Mouse (Mus musculus) liver, embryonic 15.5 days (tissue): ENCODE data around the gene Hist1h4m. TPM values are rescaled to one million over a fixed set of nuclear protein-coding genes. Genes with fewer than 3 reads are reported as not detected.
A peak's percentile ranks its signal among the peaks of the same experiment; 100 is the strongest.

Experiments used
- ATAC-seq: fragments of 200-750 bp; cut with Nextera tagmentation; 2 replicates; pipeline ENCODE4 v1.8.0; 2017; ENCODE audit warnings: moderate number of reproducible peaks, mild to moderate bottlenecking, moderate library complexity; ENCODE audit not compliant: insufficient read depth
- H3K27ac ChIP-seq: fragments of 300-500 bp; sonication (generic); replicated peaks from 2 replicates; pipeline ENCODE4 v1.5.1; 2015; ENCODE audit warnings: mild to moderate bottlenecking, inconsistent platforms
- H3K27me3 ChIP-seq: fragments of 300-500 bp; sonication (generic); 2 replicates; pipeline ENCODE4 v1.6.1; 2015; ENCODE audit warnings: mild to moderate bottlenecking, inconsistent platforms
- H3K36me3 ChIP-seq: fragments of 300-500 bp; sonication (generic); replicated peaks from 2 replicates; pipeline ENCODE4 v1.6.1; 2015; ENCODE audit warnings: moderate library complexity, mild to moderate bottlenecking, inconsistent platforms
- H3K4me1 ChIP-seq: fragments of 300-500 bp; sonication (generic); replicated peaks from 2 replicates; pipeline ENCODE4 v1.6.1; 2015; ENCODE audit warnings: inconsistent platforms
- H3K4me2 ChIP-seq: fragments of 300-500 bp; sonication (generic); 2 replicates; pipeline ENCODE4 v1.6.1; 2015; ENCODE audit warnings: moderate library complexity, mild to moderate bottlenecking, inconsistent platforms
- H3K4me3 ChIP-seq: fragments of 300-500 bp; sonication (generic); replicated peaks from 2 replicates; pipeline ENCODE4 v1.5.1; 2015; ENCODE audit warnings: mild to moderate bottlenecking, inconsistent platforms
- H3K9ac ChIP-seq: fragments of 300-500 bp; sonication (generic); 2 replicates; pipeline ENCODE4 v1.6.1; 2015; ENCODE audit warnings: moderate library complexity, mild to moderate bottlenecking, inconsistent platforms
- H3K9me3 ChIP-seq: fragments of 300-500 bp; sonication (generic); replicated peaks from 2 replicates; pipeline ENCODE4 v1.6.1; 2016; ENCODE audit warnings: inconsistent platforms
- WGBS: fragments of 180-500 bp; shearing (Covaris S2); methylation state at CpG from one replicate; pipeline ENCODE4 v1.1.7; 2015; ENCODE audit warnings: mixed read lengths; ENCODE audit not compliant: insufficient replicate concordance; 5-methylcytosine and 5-hydroxymethylcytosine counted together
- microRNA-seq: library from miRNA; unstranded; fragments of <30 nt; microRNA quantifications from one replicate; pipeline ENCODE4, GENCODE M21; 2016
- polyA plus RNA-seq: library from polyadenylated mRNA; unstranded; fragments of >200 nt; fragmentation: Nextera tagmentation; extraction: Ambion mirVana; gene quantifications from 2 replicates; pipeline ENCODE4 v1.2.1, GENCODE M21; 2015

The Hist1h4m gene
- polyA plus RNA-seq, 1 experiment from 2014 or later: not detected

- H3K4me2 ChIP-seq: no peak overlapping the region
- WGBS: 23% methylated on average over 3 of the region's 3 CpGs
Measured at GRCm38 (mm10) chr13:21852215-21852945, 40.8 kb downstream of the Hist1h4m start.

GRCm38 (mm10) chr13:21855146-21855545 lies 43.6 kb downstream of the Hist1h4m start:
- ATAC-seq: peak; percentile 85
- H3K4me1 ChIP-seq: peaks cover 15% of the 10 kb centered on the region; the same call in 1 of the 2 replicates
- H3K27ac ChIP-seq: no peak overlapping the region
- peak overlapping the region; percentile 44; the same call in 1 of the 2 replicates for H3K9ac ChIP-seq
- H3K4me2 ChIP-seq: peak overlapping the region; percentile 74
- 0% methylated on average over 11 of the region's 11 CpGs for WGBS
- no peaks in the 10 kb centered on the region for H3K36me3 ChIP-seq
- no peaks in the 10 kb centered on the region for H3K9me3 ChIP-seq
- no peaks in the 10 kb centered on the region; the same call in 1 of the 2 replicates for H3K27me3 ChIP-seq
- H3K4me3 ChIP-seq: peak overlapping the region; percentile 62

More at GRCm38 (mm10) chr13:21852215-21852945, 40.8 kb downstream of the Hist1h4m start:
- no peak overlapping the region for H3K4me3 ChIP-seq
- ATAC-seq: no peak
- peaks cover 15% of the 10 kb centered on the region; the same call in 1 of the 2 replicates for H3K4me1 ChIP-seq
- no peaks in the 10 kb centered on the region for H3K27me3 ChIP-seq
- H3K9me3 ChIP-seq: no peaks in the 10 kb centered on the region
- H3K9ac ChIP-seq: no peak overlapping the region
- H3K27ac ChIP-seq: no peak overlapping the region
- no peaks in the 10 kb centered on the region for H3K36me3 ChIP-seq

GRCm38 (mm10) chr13:21855698-21856162 lies 44.2 kb downstream of the Hist1h4m start:
- Histone ChIP-seq H3K27ac (no peak overlapping the region; the same call in 1 of the 2 replicates), H3K36me3 (no peaks in the 10 kb centered on the region), H3K4me2 (peak overlapping the region; percentile 74), H3K9ac (peak overlapping the region; percentile 44; the same call in 1 of the 2 replicates), H3K27me3 (no peaks in the 10 kb centered on the region; the same call in 1 of the 2 replicates), H3K4me3 (peak overlapping the region; percentile 62), H3K4me1 (peaks cover 12% of the 10 kb centered on the region; the same call in 1 of the 2 replicates), H3K9me3 (no peaks in the 10 kb centered on the region)
- WGBS: under 1% methylated on average over 15 of the region's 15 CpGs
- ATAC-seq: 0 out of 2 replicates have a peak, but pooled peaks have one; percentile 48

- no peaks in the 10 kb centered on the region; the same call in 1 of the 2 replicates for H3K27me3 ChIP-seq
- WGBS: 31% methylated on average over 5 of the region's 5 CpGs
- no peaks in the 10 kb centered on the region for H3K9me3 ChIP-seq
- no peak for ATAC-seq
- H3K9ac ChIP-seq: no peak overlapping the region
- H3K4me3 ChIP-seq: no peak overlapping the region
- no peak overlapping the region for H3K4me2 ChIP-seq
- H3K4me1 ChIP-seq: no peaks in the 10 kb centered on the region
- no peaks in the 10 kb centered on the region for H3K36me3 ChIP-seq
- H3K27ac ChIP-seq: no peak overlapping the region
Measured at GRCm38 (mm10) chr13:21861608-21862007, 50.1 kb downstream of the Hist1h4m start.

Small RNA genes within 50 kb of the gene (microRNA-seq; reads per million reads assigned to microRNA genes)
- gene Gm19658: not detected
- 1.0 reads per million for gene Gm44346
- gene Gm44466: not detected

Other genes starting within 250 kb of the Hist1h4m start
- gene Olfr1364, start 230.0 kb upstream of the Hist1h4m start, polyA plus RNA-seq: not detected in 2 replicates
- gene Olfr1362, start 197.7 kb upstream of the Hist1h4m start, polyA plus RNA-seq: not detected in 2 replicates
- not detected in 2 replicates for gene Olfr11, start 169.2 kb upstream of the Hist1h4m start, polyA plus RNA-seq
- gene Olfr1361, start 148.4 kb upstream of the Hist1h4m start, polyA plus RNA-seq: not detected in 2 replicates
- gene Olfr1360, start 134.3 kb upstream of the Hist1h4m start, polyA plus RNA-seq: not detected in 2 replicates
- not detected in 2 replicates for gene Olfr1359, start 113.6 kb upstream of the Hist1h4m start, polyA plus RNA-seq
- gene Hist1h2bl, start 95.6 kb upstream of the Hist1h4m start, polyA plus RNA-seq: 3.2 and 3.4 TPM in 2 replicates
- gene Hist1h2ai, start 95.3 kb upstream of the Hist1h4m start, polyA plus RNA-seq: 6.7 and 19.9 TPM in 2 replicates
- 4.3 and 10.4 TPM in 2 replicates for gene Hist1h3h, start 94.1 kb upstream of the Hist1h4m start, polyA plus RNA-seq
- gene Hist1h2bm, start 89.7 kb upstream of the Hist1h4m start, polyA plus RNA-seq: 7.6 and 8.8 TPM in 2 replicates
- gene Hist1h4j, start 76.7 kb upstream of the Hist1h4m start, polyA plus RNA-seq: 0.86 and 0.88 TPM in 2 replicates
- 4.0 and 6.0 TPM in 2 replicates for gene Hist1h4k, start 61.2 kb upstream of the Hist1h4m start, polyA plus RNA-seq
- 40.7 and 47.8 TPM in 2 replicates for gene Hist1h2ak, start 57.9 kb upstream of the Hist1h4m start, polyA plus RNA-seq
- 7.6 and 11.2 TPM in 2 replicates for gene Hist1h2bn, start 57.6 kb upstream of the Hist1h4m start, polyA plus RNA-seq
- 32.9 and 34.2 TPM in 2 replicates for gene Hist1h1b, start 31.1 kb upstream of the Hist1h4m start, polyA plus RNA-seq
- gene Hist1h3i, start 28.4 kb upstream of the Hist1h4m start, polyA plus RNA-seq: 144 and 178 TPM in 2 replicates
- gene Hist1h2an, start 24.5 kb upstream of the Hist1h4m start, polyA plus RNA-seq: 10.9 and 14.7 TPM in 2 replicates
- 5.4 and 6.8 TPM in 2 replicates for gene Hist1h2bp, start 24.3 kb upstream of the Hist1h4m start, polyA plus RNA-seq
- 25.1 and 27.6 TPM in 2 replicates for gene Hist1h2bq, start 1.5 kb upstream of the Hist1h4m start, polyA plus RNA-seq
- gene Hist1h2ao, start 1.3 kb upstream of the Hist1h4m start, polyA plus RNA-seq: 1.1 TPM in 1 of 2 replicates, not detected in the other
- 26.6 and 33.7 TPM in 2 replicates for gene Hist1h4n, start 20.4 kb downstream of the Hist1h4m start, polyA plus RNA-seq
- gene Hist1h2ap, start 21.8 kb downstream of the Hist1h4m start, polyA plus RNA-seq: 3,475 and 4,316 TPM in 2 replicates
- gene Hist1h2br, start 22.0 kb downstream of the Hist1h4m start, polyA plus RNA-seq: 25.5 and 29.5 TPM in 2 replicates
- 0.59 and 0.71 TPM in 2 replicates for gene Zfp184, start 133.3 kb downstream of the Hist1h4m start, polyA plus RNA-seq
- gene Pom121l2, start 169.4 kb downstream of the Hist1h4m start, polyA plus RNA-seq: not detected in 2 replicates
- 0.62 and 1.0 TPM in 2 replicates for gene Prss16, start 198.0 kb downstream of the Hist1h4m start, polyA plus RNA-seq
- gene Hist1h2ah, start 223.8 kb downstream of the Hist1h4m start, polyA plus RNA-seq: 9.5 and 11.4 TPM in 2 replicates
- gene Hist1h2bk, start 224.1 kb downstream of the Hist1h4m start, polyA plus RNA-seq: 4.4 and 5.4 TPM in 2 replicates
- gene Hist1h4i, start 229.6 kb downstream of the Hist1h4m start, polyA plus RNA-seq: 40.8 and 42.0 TPM in 2 replicates
- gene Hist1h2ag, start 231.2 kb downstream of the Hist1h4m start, polyA plus RNA-seq: 13.0 and 22.6 TPM in 2 replicates
- 17.5 and 18.4 TPM in 2 replicates for gene Hist1h2bj, start 231.5 kb downstream of the Hist1h4m start, polyA plus RNA-seq